Mouse (Mus musculus): ENCODE measurements around the gene Tiam1. TPM values are rescaled to one million over a fixed set of nuclear protein-coding genes. Genes with fewer than 3 reads are reported as not detected.

Gene Tiam1
- polyA plus RNA-seq, 1 experiment from 2014 or later = 16.4 TPM

DNA sequence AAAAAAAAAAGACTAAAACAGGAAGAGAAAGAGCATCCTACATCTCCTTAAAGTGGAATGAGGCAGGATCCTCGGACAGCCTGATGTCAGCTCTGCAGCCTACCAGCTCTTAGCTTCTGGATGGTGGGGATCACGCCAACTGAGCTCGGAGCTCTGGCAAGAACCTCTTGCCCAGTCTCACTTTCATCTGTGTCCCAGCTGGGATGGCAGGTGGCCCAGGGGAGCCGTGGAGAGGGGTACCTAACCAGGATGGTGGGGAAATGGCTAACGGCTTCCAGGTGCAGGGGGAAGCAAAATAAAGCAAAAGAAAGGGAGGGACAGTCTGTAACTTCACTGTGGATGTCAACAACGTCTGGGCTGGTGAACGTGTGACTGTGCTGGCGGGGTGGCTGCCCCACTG, 337.6 kb downstream of the Tiam1 start:
- WGBS = 73% methylated on average over 8 of the region's 8 CpGs
- H3K4me1 ChIP-seq = peaks cover 19% of the 10 kb centered on the region
- no peak for DNase-seq (ENCODE audit: low spot score)
- no peaks in the 10 kb centered on the region for H3K9me3 ChIP-seq
- H3K36me3 ChIP-seq = peaks cover 35% of the 10 kb centered on the region
- H3K27ac ChIP-seq = no peak overlapping the region
- H3K4me3 ChIP-seq = no peak overlapping the region
- H3K27me3 ChIP-seq (ENCODE audit: insufficient read depth, poor library complexity, severe bottlenecking) = no peaks in the 10 kb centered on the region

DNA sequence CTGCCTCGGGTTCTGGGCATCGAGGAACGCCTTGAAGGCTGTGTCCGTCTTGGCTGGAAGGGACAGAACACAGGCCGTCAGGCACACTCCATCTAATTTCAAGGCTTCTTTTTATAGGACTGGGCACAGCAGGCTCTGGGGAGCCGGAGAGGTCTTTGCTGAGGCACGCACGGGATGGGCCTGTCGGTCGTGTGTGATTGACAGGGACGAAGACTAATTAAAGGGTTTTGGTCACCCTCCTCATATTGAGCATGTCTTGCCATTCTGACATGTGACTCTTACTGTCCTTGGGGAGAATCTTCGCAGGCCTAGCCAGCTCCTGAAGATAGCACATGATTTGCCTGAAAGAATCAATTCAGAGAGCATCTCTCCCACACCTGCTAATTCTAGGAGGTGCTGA, 338.4 kb downstream of the Tiam1 start:
- Histone ChIP-seq H3K36me3 (peaks cover 30% of the 10 kb centered on the region), H3K4me1 (peaks cover 19% of the 10 kb centered on the region), H3K27me3 (ENCODE audit: insufficient read depth, poor library complexity, severe bottlenecking) (no peaks in the 10 kb centered on the region), H3K9me3 (no peaks in the 10 kb centered on the region), H3K4me3 (no peak overlapping the region), H3K27ac (no peak overlapping the region)
- WGBS = 76% methylated on average over 12 of the region's 12 CpGs
- DNase-seq (ENCODE audit: low spot score) = no peak

DNA sequence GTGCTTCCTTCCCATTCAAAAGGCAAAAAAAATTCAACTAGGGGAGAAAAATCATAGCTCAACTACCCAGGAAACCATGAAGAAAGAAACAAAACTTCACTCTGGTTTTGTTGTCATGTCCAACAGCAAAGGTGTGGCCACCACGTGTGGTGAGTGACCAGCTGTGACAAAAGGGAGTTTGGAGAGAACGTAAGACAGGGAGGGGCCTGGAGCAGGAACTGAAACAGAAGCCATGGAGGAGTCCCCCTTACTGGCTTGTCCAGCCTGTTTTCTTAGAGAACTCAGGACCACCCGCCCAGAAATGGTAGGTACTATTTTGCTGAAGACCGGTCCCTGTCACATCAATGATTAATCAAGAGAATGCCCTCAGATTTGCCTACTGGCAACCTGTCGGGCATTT, 342.1 kb downstream of the Tiam1 start:
- WGBS = 91% methylated on average over 5 of the region's 5 CpGs
- Histone ChIP-seq H3K9me3 (no peaks in the 10 kb centered on the region), H3K27ac (no peak overlapping the region), H3K27me3 (ENCODE audit: insufficient read depth, poor library complexity, severe bottlenecking) (no peaks in the 10 kb centered on the region), H3K4me1 (peaks cover 13% of the 10 kb centered on the region), H3K36me3 (peaks cover 47% of the 10 kb centered on the region), H3K4me3 (no peak overlapping the region)
- no peak for DNase-seq (ENCODE audit: low spot score)

DNA sequence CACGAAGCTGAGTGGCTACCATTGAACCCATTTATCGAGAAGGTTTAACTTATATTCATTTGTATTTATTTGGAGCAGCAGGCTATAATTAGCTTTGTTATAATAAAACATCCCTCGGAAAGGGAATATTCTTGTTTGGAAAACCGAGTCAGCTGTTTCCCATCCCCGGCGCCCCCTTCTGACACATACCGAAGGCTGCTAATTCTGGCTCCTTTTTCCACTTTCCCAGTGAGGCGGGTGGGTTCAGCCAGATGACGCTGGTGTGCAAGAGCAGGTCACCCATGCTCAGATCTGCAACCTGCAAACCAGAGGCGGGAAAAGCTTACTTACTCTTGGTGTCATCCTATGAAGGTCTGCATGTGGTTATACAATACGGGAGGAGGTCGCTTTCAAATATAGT, 343.8 kb downstream of the Tiam1 start:
- H3K36me3 ChIP-seq = peaks cover 42% of the 10 kb centered on the region
- H3K9me3 ChIP-seq = no peaks in the 10 kb centered on the region
- H3K27ac ChIP-seq = no peak overlapping the region
- H3K27me3 ChIP-seq (ENCODE audit: insufficient read depth, poor library complexity, severe bottlenecking) = no peaks in the 10 kb centered on the region
- WGBS = 74% methylated on average over 12 of the region's 12 CpGs
- DNase-seq (ENCODE audit: low spot score) = no peak
- H3K4me3 ChIP-seq = no peak overlapping the region
- H3K4me1 ChIP-seq = peaks cover 13% of the 10 kb centered on the region

DNA sequence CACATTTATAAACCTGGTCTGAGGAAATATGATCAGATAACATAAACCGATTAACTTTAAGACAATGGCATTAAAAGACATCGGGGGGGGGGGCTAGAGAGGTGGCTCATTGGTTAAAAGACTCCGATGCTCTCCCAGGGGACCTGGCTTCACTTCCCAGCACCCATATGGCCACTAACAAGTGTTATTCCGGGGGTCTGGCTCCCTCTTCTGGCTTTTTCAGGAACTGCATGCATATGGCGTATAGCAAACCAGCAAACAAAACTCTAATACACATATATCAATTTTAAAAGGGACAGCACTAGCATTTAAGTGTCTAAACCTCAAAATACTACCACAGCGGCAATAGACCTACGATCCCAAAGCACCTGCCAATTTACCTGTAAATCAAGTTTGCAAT, 347.0 kb downstream of the Tiam1 start:
- H3K27me3 ChIP-seq (ENCODE audit: insufficient read depth, poor library complexity, severe bottlenecking) = no peaks in the 10 kb centered on the region
- no peak overlapping the region for H3K4me3 ChIP-seq
- H3K27ac ChIP-seq = no peak overlapping the region
- no peaks in the 10 kb centered on the region for H3K9me3 ChIP-seq
- 90% methylated on average over 7 of the region's 7 CpGs for WGBS
- H3K4me1 ChIP-seq = peaks cover 13% of the 10 kb centered on the region
- DNase-seq (ENCODE audit: low spot score) = no peak
- H3K36me3 ChIP-seq = peaks cover 45% of the 10 kb centered on the region

DNA sequence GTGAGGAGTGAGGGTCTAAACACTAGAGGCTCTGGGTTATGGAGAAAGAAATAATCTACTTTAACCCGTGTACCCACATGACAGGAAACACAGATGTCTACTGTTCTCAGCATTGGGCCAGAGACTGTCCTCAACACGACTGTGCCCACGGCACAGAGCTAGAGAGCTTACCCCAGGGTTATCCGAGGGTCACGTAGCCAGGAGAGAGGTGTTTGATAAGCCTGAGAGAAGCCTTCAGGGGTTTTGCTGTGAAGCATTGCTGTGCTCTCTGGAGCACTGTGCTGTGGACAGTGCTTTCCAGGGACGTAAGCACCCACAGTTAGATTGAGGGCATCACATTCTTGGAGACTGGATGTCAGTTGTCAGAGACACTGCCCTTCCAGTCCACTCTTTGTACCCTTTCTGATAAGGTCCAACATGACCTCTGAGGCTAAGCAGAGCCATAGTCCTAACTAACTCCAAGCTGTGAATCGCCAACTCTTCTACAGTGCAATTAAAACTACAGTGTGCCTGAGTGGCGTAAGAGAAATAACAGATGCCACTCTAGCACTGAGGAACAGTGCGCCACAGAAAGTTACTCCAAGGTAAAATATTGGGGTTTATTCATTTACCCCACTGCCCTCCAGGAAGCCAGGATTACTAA, 353.7 kb downstream of the Tiam1 start:
- Histone ChIP-seq H3K27me3 (ENCODE audit: insufficient read depth, poor library complexity, severe bottlenecking) (no peaks in the 10 kb centered on the region), H3K9me3 (no peaks in the 10 kb centered on the region), H3K27ac (peak overlapping the region; percentile 75), H3K4me3 (no peak overlapping the region), H3K36me3 (peaks cover 42% of the 10 kb centered on the region), H3K4me1 (peaks cover 25% of the 10 kb centered on the region)
- 34% methylated on average over 9 of the region's 9 CpGs for WGBS
- no peak for DNase-seq (ENCODE audit: low spot score)

DNA sequence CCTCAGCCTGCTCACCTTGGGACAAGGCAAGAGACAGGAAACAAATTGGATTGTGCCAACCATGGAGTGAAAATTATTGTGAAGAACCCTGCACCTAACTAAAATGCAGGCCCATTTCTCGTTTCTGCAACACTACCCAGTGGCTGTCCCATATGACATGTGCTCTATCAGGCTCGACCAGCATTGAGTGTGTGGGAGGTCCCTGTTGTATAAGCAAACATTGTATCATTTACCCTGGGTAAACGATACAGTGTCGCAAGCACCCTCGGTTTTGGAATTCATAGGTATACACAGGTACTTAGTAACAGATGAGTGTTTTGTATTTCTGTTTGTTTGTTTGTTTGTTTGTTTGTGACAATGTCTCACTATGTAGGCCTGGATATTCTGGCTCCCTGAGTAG, 357.8 kb downstream of the Tiam1 start:
- Histone ChIP-seq H3K27me3 (ENCODE audit: insufficient read depth, poor library complexity, severe bottlenecking) (no peaks in the 10 kb centered on the region), H3K27ac (no peak overlapping the region), H3K36me3 (peaks cover 28% of the 10 kb centered on the region; the same call in 1 of the 2 replicates), H3K9me3 (no peaks in the 10 kb centered on the region), H3K4me3 (no peak overlapping the region), H3K4me1 (peaks cover 24% of the 10 kb centered on the region)
- no peak for DNase-seq (ENCODE audit: low spot score)
- 76% methylated on average over 5 of the region's 5 CpGs for WGBS

DNA sequence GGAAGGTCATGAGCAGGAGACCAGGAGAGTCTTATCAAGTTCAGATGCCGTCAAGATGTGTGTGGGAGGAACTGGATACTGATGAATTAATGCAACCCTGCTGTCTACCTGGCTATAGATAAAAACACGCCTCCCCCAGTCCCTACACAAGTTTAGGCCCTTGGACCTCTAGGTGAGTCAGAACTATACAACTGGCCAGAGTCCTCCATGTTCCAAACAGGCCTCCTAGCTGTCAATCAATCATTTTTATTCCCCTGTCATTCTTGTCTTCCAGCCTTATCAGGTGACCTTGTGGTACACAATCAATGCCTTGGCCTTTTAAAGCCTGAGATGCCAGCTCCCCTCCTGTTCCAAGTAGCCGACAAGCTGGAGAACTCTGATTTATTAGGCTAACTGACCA, 363.9 kb downstream of the Tiam1 start:
- Histone ChIP-seq H3K9me3 (no peaks in the 10 kb centered on the region), H3K27me3 (ENCODE audit: insufficient read depth, poor library complexity, severe bottlenecking) (no peaks in the 10 kb centered on the region), H3K36me3 (peaks cover 13% of the 10 kb centered on the region; the same call in 1 of the 2 replicates), H3K4me3 (no peak overlapping the region), H3K4me1 (no peaks in the 10 kb centered on the region), H3K27ac (no peak overlapping the region)
- DNase-seq (ENCODE audit: low spot score) = no peak
- WGBS = 81% methylated on average over 3 of the region's 3 CpGs

DNA sequence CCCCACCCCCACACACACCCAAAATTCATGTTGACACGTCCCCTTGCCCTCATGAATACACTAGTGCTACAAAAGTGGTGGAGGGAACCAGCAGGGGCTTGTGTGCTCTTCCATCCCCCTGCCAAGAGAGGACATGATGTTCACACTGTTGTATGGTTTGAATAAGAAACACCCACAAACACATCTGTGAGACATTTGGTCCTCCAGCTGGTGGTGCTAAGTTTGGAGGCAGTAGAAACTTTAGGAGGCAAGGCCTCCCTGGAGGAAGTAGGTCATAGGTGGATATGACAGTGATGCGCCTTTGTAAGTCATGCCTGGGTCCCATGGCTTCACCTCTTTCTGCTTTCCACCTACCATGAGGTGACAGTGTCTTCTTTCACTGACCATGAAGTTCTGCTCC, 366.1 kb downstream of the Tiam1 start:
- Histone ChIP-seq H3K9me3 (no peaks in the 10 kb centered on the region), H3K36me3 (peaks cover 8% of the 10 kb centered on the region; the same call in 1 of the 2 replicates), H3K27ac (no peak overlapping the region), H3K27me3 (ENCODE audit: insufficient read depth, poor library complexity, severe bottlenecking) (no peaks in the 10 kb centered on the region), H3K4me3 (no peak overlapping the region), H3K4me1 (0 out of 2 replicates have a peak, but pooled peaks cover 3% of the 10 kb centered on the region)
- WGBS = 78% methylated on average over 2 of the region's 2 CpGs
- no peak for DNase-seq (ENCODE audit: low spot score)

DNA sequence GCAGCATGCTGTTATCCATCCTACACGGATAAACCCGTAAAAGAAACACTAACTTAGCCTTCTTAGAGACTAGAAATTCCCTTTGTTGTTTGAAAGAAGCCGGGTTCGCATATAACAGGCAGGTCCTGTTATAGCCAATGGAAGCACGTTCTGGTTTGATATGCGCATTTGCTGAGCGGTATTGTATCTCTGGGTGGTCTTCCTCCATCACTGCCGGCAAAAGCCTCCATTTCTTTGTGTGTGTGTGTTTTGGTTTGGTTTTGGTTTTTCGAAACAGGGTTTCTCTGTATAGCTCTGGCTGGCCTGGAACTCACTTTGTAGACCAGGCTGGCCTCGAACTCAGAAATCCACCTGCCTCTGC, 369.0 kb downstream of the Tiam1 start:
- Histone ChIP-seq H3K27ac (no peak overlapping the region), H3K4me1 (0 out of 2 replicates have a peak, but pooled peaks cover 3% of the 10 kb centered on the region), H3K27me3 (ENCODE audit: insufficient read depth, poor library complexity, severe bottlenecking) (no peaks in the 10 kb centered on the region), H3K4me3 (peak overlapping the region; percentile 58; the same call in 1 of the 2 replicates), H3K9me3 (0 out of 2 replicates have a peak, but pooled peaks cover under 1% of the 10 kb centered on the region), H3K36me3 (no peaks in the 10 kb centered on the region)
- 33% methylated on average over 10 of the region's 10 CpGs for WGBS
- DNase-seq (ENCODE audit: low spot score) = no peak

DNA sequence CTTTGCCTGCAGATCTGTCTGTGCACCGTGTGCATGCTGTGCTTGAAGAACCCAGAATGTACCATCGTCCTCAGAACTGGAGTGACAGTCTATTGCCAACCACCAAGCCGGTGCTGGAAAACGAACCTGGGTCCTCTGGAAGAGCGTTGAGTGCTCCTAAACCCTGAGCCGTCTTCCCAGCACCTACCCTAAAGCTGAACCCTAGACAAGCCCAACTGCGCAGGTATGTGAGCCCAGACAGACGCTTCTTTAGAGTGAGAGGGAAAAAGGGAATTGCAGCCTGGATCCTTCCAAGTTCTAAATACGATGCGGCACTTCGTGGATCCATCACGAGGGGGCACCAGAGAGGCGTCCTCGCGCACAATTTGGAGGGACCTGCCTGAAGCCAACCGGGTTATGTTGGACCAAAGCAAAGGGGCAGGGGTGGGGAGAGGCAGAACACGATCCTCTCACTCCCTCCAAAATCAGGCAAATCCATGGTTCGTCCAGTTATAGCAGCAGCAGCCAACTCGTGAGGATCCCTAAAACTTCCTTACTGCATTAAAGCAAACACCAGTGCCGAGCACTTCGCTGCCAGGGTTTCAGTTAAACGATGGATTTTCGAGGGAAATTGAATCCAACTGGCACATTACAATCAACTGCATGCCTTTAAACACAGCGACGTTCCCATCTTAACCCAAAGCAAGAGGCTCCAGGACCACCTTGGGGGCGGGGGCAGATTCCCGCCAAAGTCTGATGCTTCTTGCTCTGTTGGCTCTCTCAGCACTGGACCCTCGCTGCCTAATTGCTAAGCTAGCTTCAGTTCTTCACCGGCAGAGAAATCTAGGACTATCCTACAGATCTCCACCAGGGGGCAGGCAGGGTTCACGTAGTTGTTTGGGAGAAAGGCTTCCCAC, 369.7 kb downstream of the Tiam1 start:
- peak; percentile 92 for DNase-seq (ENCODE audit: low spot score)
- H3K9me3 ChIP-seq = peaks cover 5% of the 10 kb centered on the region
- no peaks in the 10 kb centered on the region for H3K36me3 ChIP-seq
- H3K27me3 ChIP-seq (ENCODE audit: insufficient read depth, poor library complexity, severe bottlenecking) = no peaks in the 10 kb centered on the region
- peak overlapping the region; percentile 58 for H3K4me3 ChIP-seq
- no peak overlapping the region for H3K27ac ChIP-seq
- H3K4me1 ChIP-seq = 0 out of 2 replicates have a peak, but pooled peaks cover 3% of the 10 kb centered on the region
- WGBS = 13% methylated on average over 30 of the region's 30 CpGs

DNA sequence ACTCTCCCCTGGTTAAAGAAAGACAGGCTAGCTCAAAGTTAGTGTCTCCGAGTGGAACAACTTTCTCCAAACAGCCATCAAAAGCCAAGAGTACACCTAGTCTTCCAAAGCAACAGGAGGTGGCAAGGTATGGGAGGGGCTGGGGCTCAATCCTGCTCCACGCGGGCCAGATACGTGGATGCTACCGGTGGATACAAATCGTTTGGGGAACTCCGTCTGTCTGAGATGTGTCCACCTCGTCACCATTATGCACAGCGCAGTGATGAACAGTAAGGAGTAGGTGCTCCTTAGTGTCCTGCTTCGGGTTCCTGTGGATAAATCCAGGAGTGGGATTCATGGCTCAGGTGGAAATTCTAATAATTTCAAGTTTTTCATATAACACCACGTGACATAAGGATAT, 377.6 kb downstream of the Tiam1 start:
- H3K4me3 ChIP-seq = no peak overlapping the region
- no peaks in the 10 kb centered on the region for H3K27me3 ChIP-seq (ENCODE audit: insufficient read depth, poor library complexity, severe bottlenecking)
- no peaks in the 10 kb centered on the region for H3K36me3 ChIP-seq
- H3K27ac ChIP-seq = no peak overlapping the region
- H3K4me1 ChIP-seq = no peaks in the 10 kb centered on the region
- H3K9me3 ChIP-seq = peaks cover 7% of the 10 kb centered on the region
- 74% methylated on average over 11 of the region's 11 CpGs for WGBS
- DNase-seq (ENCODE audit: low spot score) = no peak

DNA sequence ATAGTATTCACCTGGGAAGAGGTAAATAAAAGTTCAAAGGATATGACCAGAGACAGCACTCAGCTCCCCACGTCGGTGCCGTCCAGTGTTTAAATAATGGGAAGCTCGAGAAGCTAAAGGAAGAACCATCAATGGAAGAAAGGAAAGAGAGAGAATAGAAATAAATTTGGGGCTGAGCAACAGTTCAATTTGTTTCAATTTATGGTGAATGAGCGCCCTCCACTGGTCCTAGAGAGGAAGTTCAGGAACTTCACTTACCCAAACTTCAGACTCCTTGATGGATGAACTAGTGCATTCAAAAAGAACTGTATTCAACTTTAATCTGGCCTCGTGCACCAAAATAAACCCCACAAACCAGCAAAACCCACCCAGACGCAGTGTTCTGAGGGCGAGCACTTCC, 378.1 kb downstream of the Tiam1 start:
- Histone ChIP-seq H3K4me3 (no peak overlapping the region), H3K27me3 (ENCODE audit: insufficient read depth, poor library complexity, severe bottlenecking) (no peaks in the 10 kb centered on the region), H3K36me3 (no peaks in the 10 kb centered on the region), H3K27ac (no peak overlapping the region), H3K4me1 (no peaks in the 10 kb centered on the region), H3K9me3 (peaks cover 7% of the 10 kb centered on the region)
- no peak for DNase-seq (ENCODE audit: low spot score)
- 19% methylated on average over 8 of the region's 8 CpGs for WGBS

Measured in heart, embryonic 10.5 days (tissue).